Mouse (Mus musculus) liver, embryonic 16.5 days (tissue): Measurements from ENCODE around the gene Abhd14a. TPM values are rescaled to one million over a fixed set of nuclear protein-coding genes. Genes with fewer than 3 reads are reported as not detected.

Source experiments
- ATAC-seq: fragments of 200-750 bp; cut with Nextera tagmentation; 2 replicates; pipeline ENCODE4 v1.8.0; 2017; ENCODE audit warnings: low read depth, mild to moderate bottlenecking, moderate number of reproducible peaks, moderate library complexity
- H3K27ac ChIP-seq: fragments of 300-500 bp; sonication (generic); 2 replicates; pipeline ENCODE4 v1.5.1; 2014; ENCODE audit warnings: mild to moderate bottlenecking, low read length
- H3K27me3 ChIP-seq: fragments of 300-500 bp; sonication (generic); 2 replicates; pipeline ENCODE4 v1.6.1; 2014; ENCODE audit warnings: low read depth, low read length, mixed read lengths; ENCODE audit not compliant: control insufficient read depth, insufficient read depth
- H3K36me3 ChIP-seq: fragments of 300-500 bp; sonication (generic); 2 replicates; pipeline ENCODE4 v1.6.1; 2014; ENCODE audit warnings: mild to moderate bottlenecking; ENCODE audit not compliant: control insufficient read depth, insufficient read depth
- H3K4me1 ChIP-seq: fragments of 300-500 bp; sonication (generic); 2 replicates; pipeline ENCODE4 v1.6.1; 2014; ENCODE audit warnings: low read depth, low read length, mixed read lengths; ENCODE audit not compliant: control insufficient read depth
- H3K4me2 ChIP-seq: fragments of 300-500 bp; sonication (generic); 2 replicates; pipeline ENCODE4 v1.6.1; 2014; ENCODE audit warnings: low read depth, low read length, mixed read lengths
- H3K4me3 ChIP-seq: fragments of 300-500 bp; sonication (generic); 2 replicates; pipeline ENCODE4 v1.5.1; 2014; ENCODE audit warnings: low read depth, mild to moderate bottlenecking, low read length
- H3K9ac ChIP-seq: fragments of 300-500 bp; sonication (generic); 2 replicates; pipeline ENCODE4 v1.6.1; 2014; ENCODE audit warnings: low read depth, low read length
- H3K9me3 ChIP-seq: fragments of 300-500 bp; sonication (generic); replicated peaks from 2 replicates; pipeline ENCODE4 v1.6.1; 2016; ENCODE audit warnings: low read length; ENCODE audit not compliant: control insufficient read depth
- WGBS: fragments of 180-500 bp; shearing (Covaris S2); extraction: QIAGEN DNeasy Blood & Tissue Kit; methylation state at CpG from one replicate; pipeline ENCODE4 v1.1.7; 2014; ENCODE audit not compliant: insufficient replicate concordance; 5-methylcytosine and 5-hydroxymethylcytosine counted together
- polyA plus RNA-seq: library from polyadenylated mRNA; unstranded; fragments of >200 nt; fragmentation: Nextera tagmentation; extraction: Ambion mirVana; gene quantifications from 2 replicates; pipeline ENCODE4 v1.2.1, GENCODE M21; 2015

Abhd14a gene
- polyA plus RNA-seq, 1 experiment from 2014 or later = 18.8 TPM

GRCm38 (mm10) chr9:106457163-106457559 lies 9.7 kb upstream of the Abhd14a start:
- Histone ChIP-seq H3K27me3 (peaks cover 31% of the 10 kb centered on the region), H3K4me3 (no peak overlapping the region), H3K4me1 (peaks cover 14% of the 10 kb centered on the region), H3K27ac (no peak overlapping the region), H3K9me3 (no peaks in the 10 kb centered on the region), H3K36me3 (no peaks in the 10 kb centered on the region), H3K9ac (no peak overlapping the region), H3K4me2 (no peak overlapping the region)
- no peak for ATAC-seq
- 76% methylated on average over 9 of the region's 9 CpGs for WGBS

GRCm38 (mm10) chr9:106456325-106457162 lies 9.1 kb upstream of the Abhd14a start:
- ATAC-seq = no peak

GRCm38 (mm10) chr9:106454888-106455681 lies 7.6 kb upstream of the Abhd14a start:
- 25% methylated on average over 17 of the region's 17 CpGs for WGBS
- Histone ChIP-seq H3K27me3 (peaks cover 31% of the 10 kb centered on the region), H3K36me3 (no peaks in the 10 kb centered on the region), H3K4me1 (peaks cover 19% of the 10 kb centered on the region), H3K4me3 (peak overlapping the region; percentile 13; the same call in 1 of the 2 replicates), H3K27ac (no peak overlapping the region), H3K9ac (no peak overlapping the region; the same call in 1 of the 2 replicates), H3K9me3 (no peaks in the 10 kb centered on the region), H3K4me2 (peak overlapping the region; percentile 38; the same call in 1 of the 2 replicates)
- no peak for ATAC-seq

More at GRCm38 (mm10) chr9:106456325-106457162, 9.1 kb upstream of the Abhd14a start:
- H3K4me1 ChIP-seq = peaks cover 14% of the 10 kb centered on the region
- H3K4me3 ChIP-seq = no peak overlapping the region
- no peaks in the 10 kb centered on the region for H3K36me3 ChIP-seq
- H3K27ac ChIP-seq = no peak overlapping the region
- no peak overlapping the region for H3K4me2 ChIP-seq
- 65% methylated on average over 15 of the region's 15 CpGs for WGBS
- H3K9ac ChIP-seq = no peak overlapping the region
- no peaks in the 10 kb centered on the region for H3K9me3 ChIP-seq
- H3K27me3 ChIP-seq = peaks cover 31% of the 10 kb centered on the region

- peak; percentile 3; the same call in 1 of the 2 replicates for ATAC-seq
- WGBS = 8% methylated on average over 19 of the region's 20 CpGs
- H3K27me3 ChIP-seq = peaks cover 31% of the 10 kb centered on the region
Observed at GRCm38 (mm10) chr9:106454071-106454761, 6.7 kb upstream of the Abhd14a start.

GRCm38 (mm10) chr9:106453271-106454070 lies 6.0 kb upstream of the Abhd14a start, which contains the start of gene Pcbp4:
Gene Pcbp4, plus strand, starts transcription at chr9:106453291.
- Histone ChIP-seq H3K4me3 (peak within 1 kb of the TSS; percentile 65), H3K9ac (peak within 1 kb of the TSS; percentile 47), H3K27me3 (peaks cover 31% of the 10 kb centered on the region), H3K9me3 (no peaks in the 10 kb centered on the region), H3K36me3 (no peaks in the 10 kb centered on the region), H3K27ac (peak within 1 kb of the TSS; percentile 47), H3K4me2 (peak within 1 kb of the TSS; percentile 76), H3K4me1 (peaks cover 22% of the 10 kb centered on the region)
- under 1% methylated on average over 53 of the region's 74 CpGs for WGBS
- peak; percentile 73 for ATAC-seq

More at GRCm38 (mm10) chr9:106454071-106454761, 6.7 kb upstream of the Abhd14a start:
- Histone ChIP-seq H3K4me3 (peak overlapping the region; percentile 65), H3K36me3 (no peaks in the 10 kb centered on the region), H3K27ac (no peak overlapping the region; the same call in 1 of the 2 replicates), H3K9ac (peak overlapping the region; percentile 47), H3K4me2 (peak overlapping the region; percentile 76), H3K4me1 (peaks cover 19% of the 10 kb centered on the region), H3K9me3 (no peaks in the 10 kb centered on the region)

- ATAC-seq = peak; percentile 14; the same call in 1 of the 2 replicates
- H3K4me1 ChIP-seq = peaks cover 28% of the 10 kb centered on the region
Observed at GRCm38 (mm10) chr9:106452821-106453220, 5.3 kb upstream of the Abhd14a start.

GRCm38 (mm10) chr9:106452351-106452750 lies 4.9 kb upstream of the Abhd14a start:
- Histone ChIP-seq H3K27ac (no peak overlapping the region), H3K4me1 (peaks cover 31% of the 10 kb centered on the region), H3K36me3 (no peaks in the 10 kb centered on the region), H3K27me3 (peaks cover 31% of the 10 kb centered on the region), H3K9me3 (no peaks in the 10 kb centered on the region), H3K4me3 (no peak overlapping the region), H3K9ac (no peak overlapping the region), H3K4me2 (no peak overlapping the region)
- no peak for ATAC-seq
- WGBS = 50% methylated on average over 6 of the region's 6 CpGs

More at GRCm38 (mm10) chr9:106452821-106453220, 5.3 kb upstream of the Abhd14a start:
- Histone ChIP-seq H3K4me2 (peak overlapping the region; percentile 76), H3K36me3 (no peaks in the 10 kb centered on the region), H3K27ac (no peak overlapping the region; the same call in 1 of the 2 replicates), H3K4me3 (peak overlapping the region; percentile 65; the same call in 1 of the 2 replicates), H3K9ac (no peak overlapping the region), H3K9me3 (no peaks in the 10 kb centered on the region), H3K27me3 (peaks cover 31% of the 10 kb centered on the region)
- WGBS = 28% methylated on average over 7 of the region's 7 CpGs

GRCm38 (mm10) chr9:106451899-106452298 lies 4.4 kb upstream of the Abhd14a start:
- no peaks in the 10 kb centered on the region for H3K9me3 ChIP-seq
- H3K36me3 ChIP-seq = no peaks in the 10 kb centered on the region
- H3K27me3 ChIP-seq = peaks cover 31% of the 10 kb centered on the region
- H3K4me3 ChIP-seq = no peak overlapping the region
- no peak overlapping the region for H3K9ac ChIP-seq
- no peak overlapping the region for H3K27ac ChIP-seq
- H3K4me2 ChIP-seq = no peak overlapping the region
- no peak for ATAC-seq
- peaks cover 34% of the 10 kb centered on the region for H3K4me1 ChIP-seq
- WGBS = 34% methylated on average over 2 of the region's 2 CpGs
